Mouse (Mus musculus) cortical plate, adult 2 months (tissue): Measurements from ENCODE around the gene Ap4m1.

Experiments
- CTCF ChIP-seq: fragments of 200-500 bp; IDR thresholded peaks from 2 replicates; pipeline ENCODE4 v1.5.1; 2011; ENCODE audit warnings: mild to moderate bottlenecking, control low read depth, low read length; ENCODE audit not compliant: insufficient read depth; ENCODE audit errors: extremely low read depth
- POLR2A ChIP-seq: fragments of 200-500 bp; IDR thresholded peaks from 2 replicates; pipeline ENCODE4 v1.6.1; 2011; ENCODE audit warnings: mild to moderate bottlenecking, low read length, control low read depth; ENCODE audit not compliant: insufficient read depth; ENCODE audit errors: extremely low read depth

- TF ChIP-seq POLR2A (no peak), CTCF (no peak)
Observed at GRCm38 (mm10) chr5:138207873-138208272, 36.1 kb downstream of the Ap4m1 start.
